Mouse (Mus musculus) testis, adult 2 months (tissue): ENCODE data around the gene Ston2.

Experiments
- CTCF ChIP-seq: fragments of 200-500 bp; IDR thresholded peaks from 2 replicates; pipeline ENCODE4 v1.5.1; 2012; ENCODE audit warnings: low read depth, mild to moderate bottlenecking, inconsistent platforms, low read length, moderate library complexity; ENCODE audit not compliant: control insufficient read depth, insufficient read depth, insufficient replicate concordance
- POLR2A ChIP-seq: fragments of 200-500 bp; IDR thresholded peaks from 2 replicates; pipeline ENCODE4 v1.6.1; 2012; ENCODE audit warnings: low read depth, mild to moderate bottlenecking, inconsistent platforms, low read length, moderate library complexity; ENCODE audit not compliant: control insufficient read depth

DNA sequence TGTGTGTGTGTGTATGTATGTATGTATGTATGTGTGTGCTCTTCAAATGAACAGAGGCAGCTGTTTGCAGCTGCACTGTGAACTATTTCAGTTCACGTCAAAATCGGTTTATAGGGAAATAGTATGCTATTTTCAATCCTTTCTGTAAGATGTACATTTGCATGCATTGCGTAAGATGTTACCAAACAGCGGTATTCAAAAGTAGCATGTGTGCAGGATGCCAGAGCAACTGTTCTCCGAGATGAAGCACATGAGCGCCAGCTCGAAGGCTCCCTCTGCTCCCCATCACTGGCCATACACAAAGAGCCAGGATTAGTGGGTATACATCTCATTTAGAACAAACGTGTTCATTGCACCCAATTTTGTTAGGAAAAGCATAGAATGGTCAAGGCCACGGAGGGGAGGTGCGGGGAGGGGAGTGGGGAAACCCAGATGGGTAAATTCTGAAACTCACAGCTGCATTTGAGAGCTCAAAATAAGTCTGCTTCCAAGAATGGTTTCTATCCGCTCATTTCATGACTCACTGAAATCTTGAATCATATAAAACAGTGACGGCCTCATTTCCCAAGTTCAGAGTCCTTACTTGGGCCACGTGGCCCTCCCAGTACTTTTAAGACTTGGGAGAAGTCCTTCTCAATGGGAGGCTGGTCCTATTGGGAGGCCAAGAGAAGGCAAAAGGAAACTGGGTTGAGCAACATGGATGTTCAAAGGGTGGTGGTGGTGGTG, 15.2 kb upstream of the Ston2 start:
- no peak for TF ChIP-seq CTCF
- no peak for TF ChIP-seq POLR2A
